Mouse (Mus musculus) olfactory bulb, adult 2 months (tissue): ENCODE measurements around the gene Lmtk2.

Experiments
- CTCF ChIP-seq: fragments of 200-500 bp; IDR thresholded peaks from 2 replicates; pipeline ENCODE4 v1.5.1; 2012; ENCODE audit warnings: low read depth, mild to moderate bottlenecking, low read length, moderate library complexity; ENCODE audit not compliant: insufficient read depth
- POLR2A ChIP-seq: fragments of 200-500 bp; IDR thresholded peaks from 2 replicates; pipeline ENCODE4 v1.6.1; 2012; ENCODE audit warnings: mild to moderate bottlenecking, low read depth, low read length, moderate library complexity; ENCODE audit not compliant: insufficient read depth

- TF ChIP-seq CTCF: no peak
- TF ChIP-seq POLR2A: no peak
Observed at GRCm38 (mm10) chr5:144053450-144053849, 46.8 kb upstream of the Lmtk2 start.
